Mouse (Mus musculus): ENCODE measurements around the gene Pex11a. TPM values are rescaled to one million over a fixed set of nuclear protein-coding genes. Genes with fewer than 3 reads are reported as not detected.

The Pex11a gene
- total and polyA plus RNA-seq, 3 experiments, result 16.4 to 19.0 (median 18.1) TPM

GRCm38 (mm10) chr7:79702755-79703154 lies 40.2 kb downstream of the Pex11a start:
- Histone ChIP-seq H3K27ac (no peak overlapping the region), H3K4me1 (ENCODE audit: control insufficient read depth, insufficient read depth, low read length) (no peaks in the 10 kb centered on the region), H3K27me3 (ENCODE audit: control insufficient read depth, insufficient read depth, low read length) (no peaks in the 10 kb centered on the region), H3K36me3 (ENCODE audit: control insufficient read depth, insufficient read depth, low read length) (no peaks in the 10 kb centered on the region), H3K4me3 (no peak overlapping the region), H3K79me2 (replicated peaks; ENCODE audit: control insufficient read depth, insufficient read depth, low read length) (no peaks in the 10 kb centered on the region), H3K9ac (ENCODE audit: low read depth, low read length) (no peak overlapping the region)
- intact Hi-C loops (cut with DNase I), result no loop called here
- DNase-seq, result no peak
- TF ChIP-seq EP300 (IDR thresholded peaks at IDR 0.05; ENCODE audit: insufficient read depth, low read depth, low read length), result no peak
- TF ChIP-seq POLR2A (IDR thresholded peaks at IDR 0.05; ENCODE audit: insufficient read depth, low read depth, low read length), result no peak
- TF ChIP-seq CTCF (IDR thresholded peaks at IDR 0.05), result no peak
- WGBS, result 70% methylated on average over 16 of the region's 16 CpGs

DNA sequence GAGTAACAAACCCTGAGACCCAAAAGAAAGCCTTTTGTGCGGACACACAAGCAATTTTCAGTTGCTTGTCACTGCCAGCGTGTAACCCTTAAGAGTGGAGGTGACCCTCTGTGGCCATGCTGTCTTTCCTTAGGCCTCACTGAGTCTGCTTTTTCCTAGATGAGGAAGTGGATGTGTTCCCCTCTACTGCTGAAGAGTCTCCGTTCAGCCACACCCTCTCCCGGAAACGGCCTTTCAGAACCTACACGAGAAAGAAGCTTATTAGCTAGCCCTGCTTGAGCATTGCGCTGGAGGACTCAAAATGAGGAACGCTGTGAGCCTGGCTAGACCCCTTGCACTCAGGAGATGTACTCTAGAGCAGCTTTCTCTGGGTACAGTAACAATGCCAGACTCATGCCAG lies 46.4 kb downstream of the Pex11a start:
- WGBS, result 80% methylated on average over 8 of the region's 8 CpGs
- no peaks in the 10 kb centered on the region for H3K27me3 ChIP-seq (ENCODE audit: control insufficient read depth, insufficient read depth, low read length)
- H3K79me2 ChIP-seq (replicated peaks; ENCODE audit: control insufficient read depth, insufficient read depth, low read length), result no peaks in the 10 kb centered on the region
- H3K4me1 ChIP-seq (ENCODE audit: control insufficient read depth, insufficient read depth, low read length), result no peaks in the 10 kb centered on the region
- no peak overlapping the region for H3K9ac ChIP-seq (ENCODE audit: low read depth, low read length)
- intact Hi-C loops (cut with DNase I), result no loop called here
- no peak overlapping the region for H3K4me3 ChIP-seq
- DNase-seq, result no peak
- no peak overlapping the region for H3K27ac ChIP-seq
- H3K36me3 ChIP-seq (ENCODE audit: control insufficient read depth, insufficient read depth, low read length), result no peaks in the 10 kb centered on the region
- no peak for TF ChIP-seq EP300 (IDR thresholded peaks at IDR 0.05; ENCODE audit: insufficient read depth, low read depth, low read length)
- no peak for TF ChIP-seq POLR2A (IDR thresholded peaks at IDR 0.05; ENCODE audit: insufficient read depth, low read depth, low read length)
- TF ChIP-seq CTCF (IDR thresholded peaks at IDR 0.05), result no peak

Other genes starting within 250 kb of the Pex11a start
- gene Rhcg, start 125.5 kb downstream of the Pex11a start, total RNA-seq (2021), result not detected
- gene Rhcg, start 125.5 kb downstream of the Pex11a start, polyA plus RNA-seq (2012; rRNA removed), result not detected in 2 replicates
- gene Ticrr, start 82.9 kb downstream of the Pex11a start, total RNA-seq (2021), result under 1 TPM; 0.03 to 0.09 TPM
- gene Ticrr, start 82.9 kb downstream of the Pex11a start, polyA plus RNA-seq (2012; rRNA removed), result 0.20 TPM in 1 of 2 replicates, not detected in the other
- 1 to 10 TPM; 1.2 to 1.3 TPM for gene Kif7, start 27.4 kb downstream of the Pex11a start, total RNA-seq (2021)
- gene Kif7, start 27.4 kb downstream of the Pex11a start, polyA plus RNA-seq (2012; rRNA removed), result 0.80 and 0.94 TPM in 2 replicates
- 10 to 100 TPM in 1 of 2 experiments, 1 to 10 TPM in 1; 6.8 to 10.4 TPM for gene Plin1, start 10.2 kb downstream of the Pex11a start, total RNA-seq (2021)
- 30.5 and 55.2 TPM in 2 replicates for gene Plin1, start 10.2 kb downstream of the Pex11a start, polyA plus RNA-seq (2012; rRNA removed)
- under 1 TPM in 1 of 2 experiments, not detected in 1; 0.10 TPM for gene Wdr93, start within 50 bp of the Pex11a start, total RNA-seq (2021)
- 0.20 and 0.31 TPM in 2 replicates for gene Wdr93, start within 50 bp of the Pex11a start, polyA plus RNA-seq (2012; rRNA removed)
- gene Mesp1, start 50.7 kb upstream of the Pex11a start, total RNA-seq (2021), result not detected
- gene Mesp1, start 50.7 kb upstream of the Pex11a start, polyA plus RNA-seq (2012; rRNA removed), result not detected in 2 replicates
- gene Mesp2, start 67.6 kb upstream of the Pex11a start, total RNA-seq (2021), result under 1 TPM in 1 of 2 experiments, not detected in 1; 0.13 TPM
- gene Mesp2, start 67.6 kb upstream of the Pex11a start, polyA plus RNA-seq (2012; rRNA removed), result 0.06 and 0.12 TPM in 2 replicates
- gene Anpep, start 117.9 kb upstream of the Pex11a start, total RNA-seq (2021), result 10 to 100 TPM in 1 of 2 experiments, 1 to 10 TPM in 1; 8.4 to 12.9 TPM
- 18.5 and 30.6 TPM in 2 replicates for gene Anpep, start 117.9 kb upstream of the Pex11a start, polyA plus RNA-seq (2012; rRNA removed)
- gene Ap3s2, start 177.5 kb upstream of the Pex11a start, total RNA-seq (2021), result 10 to 100 TPM; 19.4 to 21.9 TPM
- gene Ap3s2, start 177.5 kb upstream of the Pex11a start, polyA plus RNA-seq (2012; rRNA removed), result 13.1 and 19.4 TPM in 2 replicates
- gene Arpin, start 192.2 kb upstream of the Pex11a start, total RNA-seq (2021), result 10 to 100 TPM in 1 of 2 experiments, 1 to 10 TPM in 1; 9.9 to 10.6 TPM
- gene Arpin, start 192.2 kb upstream of the Pex11a start, polyA plus RNA-seq (2012; rRNA removed), result 8.9 and 13.9 TPM in 2 replicates

Measured in heart, adult 2 months (tissue).